Mouse (Mus musculus): ENCODE measurements at regions not wholly inside any gene's neighbourhood (a gene's known extent, or its start where the extent isn't known, plus 50 kb on each side); places are given as distances from the start of the nearest gene placed in this dataset.

GRCm38 (mm10) chr6:107059001-107059765, 259.3 kb upstream of the Crbn start:
- TF ChIP-seq ZC3H11A (IDR thresholded peaks at IDR 0.05; ENCODE audit: borderline replicate concordance, low read depth, low read length) (no peak), MAFK (IDR thresholded peaks at IDR 0.05; ENCODE audit: insufficient read depth, low read depth, low read length) (no peak), CHD2 (IDR thresholded peaks at IDR 0.05; ENCODE audit: low read depth, low read length) (no peak)
